Mouse (Mus musculus) intestine, embryonic 16.5 days (tissue): Measurements from ENCODE around the gene Cpd. TPM values are rescaled to one million over a fixed set of nuclear protein-coding genes. Genes with fewer than 3 reads are reported as not detected.
A peak's percentile ranks its signal among the peaks of the same experiment; 100 is the strongest.
"Not testable (repeated sequence)": the region's sequence is repeated elsewhere in the genome, so short reads cannot be mapped to it uniquely, and the experiment has no call there.

Source experiments
- ATAC-seq: fragments of 200-750 bp; cut with Nextera tagmentation; 2 replicates; pipeline ENCODE4 v1.8.0; 2017; ENCODE audit warnings: moderate TSS enrichment, moderate library complexity
- H3K27ac ChIP-seq: fragments of 300-500 bp; sonication (generic); 2 replicates; pipeline ENCODE4 v1.5.1; 2014; ENCODE audit warnings: mild to moderate bottlenecking, low read length
- H3K27me3 ChIP-seq: fragments of 300-500 bp; sonication (generic); replicated peaks from 2 replicates; pipeline ENCODE4 v1.6.1; 2014; ENCODE audit warnings: low read length, control low read depth, mixed read lengths; ENCODE audit not compliant: control insufficient read depth, insufficient read depth
- H3K36me3 ChIP-seq: fragments of 300-500 bp; sonication (generic); 2 replicates; pipeline ENCODE4 v1.6.1; 2014; ENCODE audit warnings: low read length, control low read depth; ENCODE audit not compliant: control insufficient read depth, insufficient read depth
- H3K4me1 ChIP-seq: fragments of 300-500 bp; sonication (generic); 2 replicates; pipeline ENCODE4 v1.6.1; 2014; ENCODE audit warnings: low read length, control low read depth, mixed read lengths; ENCODE audit not compliant: control insufficient read depth, insufficient read depth
- H3K4me2 ChIP-seq: fragments of 300-500 bp; sonication (generic); 2 replicates; pipeline ENCODE4 v1.6.1; 2014; ENCODE audit warnings: low read depth, low read length, control low read depth
- H3K4me3 ChIP-seq: fragments of 300-500 bp; sonication (generic); 2 replicates; pipeline ENCODE4 v1.5.1; 2014; ENCODE audit warnings: mild to moderate bottlenecking, low read length
- H3K9ac ChIP-seq: fragments of 300-500 bp; sonication (generic); 2 replicates; pipeline ENCODE4 v1.6.1; 2014; ENCODE audit warnings: low read depth, low read length
- H3K9me3 ChIP-seq: fragments of 300-500 bp; sonication (generic); 2 replicates; pipeline ENCODE4 v1.6.1; 2016; ENCODE audit warnings: low read length, control low read depth; ENCODE audit not compliant: control insufficient read depth
- WGBS: fragments of 180-500 bp; shearing (Covaris S2); extraction: QIAGEN DNeasy Blood & Tissue Kit; methylation state at CpG from one replicate; pipeline ENCODE4 v1.1.7; 2014; 5-methylcytosine and 5-hydroxymethylcytosine counted together
- polyA plus RNA-seq: library from polyadenylated mRNA; unstranded; fragments of >200 nt; fragmentation: Nextera tagmentation; extraction: Ambion mirVana; gene quantifications from 2 replicates; pipeline ENCODE4 v1.2.1, GENCODE M21; 2015

Gene Cpd
- polyA plus RNA-seq, 1 experiment from 2014 or later: 4.7 TPM

- Histone ChIP-seq H3K27ac (no peak overlapping the region), H3K36me3 (no peaks in the 10 kb centered on the region), H3K4me3 (no peak overlapping the region), H3K9ac (no peak overlapping the region), H3K9me3 (no peaks in the 10 kb centered on the region), H3K27me3 (no peaks in the 10 kb centered on the region), H3K4me1 (no peaks in the 10 kb centered on the region; the same call in 1 of the 2 replicates), H3K4me2 (no peak overlapping the region)
- no peak for ATAC-seq
- 50% methylated on average over 3 of the region's 3 CpGs for WGBS
These were observed 37.4 kb downstream of the Cpd start for GRCm38 (mm10) chr11:76809450-76809849.

GRCm38 (mm10) chr11:76808550-76808949 lies 38.3 kb downstream of the Cpd start:
- no peaks in the 10 kb centered on the region for H3K9me3 ChIP-seq
- no peak overlapping the region for H3K4me2 ChIP-seq
- no peaks in the 10 kb centered on the region for H3K36me3 ChIP-seq
- H3K4me3 ChIP-seq: no peak overlapping the region
- no peaks in the 10 kb centered on the region for H3K27me3 ChIP-seq
- no peaks in the 10 kb centered on the region; the same call in 1 of the 2 replicates for H3K4me1 ChIP-seq
- ATAC-seq: no peak
- H3K9ac ChIP-seq: no peak overlapping the region
- WGBS: 92% methylated on average over 7 of the region's 7 CpGs
- no peak overlapping the region for H3K27ac ChIP-seq

DNA sequence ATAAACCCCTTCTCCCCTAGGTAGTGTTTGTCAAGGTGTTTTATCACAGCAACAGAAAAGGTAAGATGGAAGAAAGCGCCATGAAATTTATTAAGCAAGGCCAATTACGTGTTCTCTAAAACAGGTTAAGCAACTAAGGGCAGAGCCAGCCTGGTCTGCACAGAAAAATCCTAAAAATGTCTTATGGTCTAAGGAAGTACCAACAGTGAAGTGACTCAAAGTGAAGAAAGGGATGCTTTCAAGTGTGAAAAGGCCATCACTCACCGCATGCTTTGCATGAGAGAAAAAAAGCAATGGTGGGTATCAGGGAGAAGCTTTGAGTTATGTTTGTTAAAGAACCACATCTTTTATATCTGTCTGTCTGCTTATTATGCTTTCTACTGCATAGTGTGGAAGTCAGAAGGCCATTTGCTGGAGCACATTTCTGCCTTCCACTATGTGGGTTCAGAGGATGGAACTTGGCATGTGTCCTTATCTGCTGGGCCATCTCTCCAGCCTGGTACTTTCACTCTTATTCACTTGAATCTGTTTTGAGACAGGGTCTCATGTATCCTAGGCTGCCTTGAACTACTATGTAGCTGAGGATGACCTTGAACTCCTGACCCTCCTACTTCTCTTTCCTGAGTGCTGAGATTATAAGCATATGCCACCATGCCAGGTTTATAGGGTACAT lies 39.7 kb downstream of the Cpd start:
- Histone ChIP-seq H3K36me3 (no peaks in the 10 kb centered on the region), H3K4me2 (no peak overlapping the region), H3K27me3 (no peaks in the 10 kb centered on the region), H3K4me1 (no peaks in the 10 kb centered on the region; the same call in 1 of the 2 replicates), H3K4me3 (no peak overlapping the region), H3K9me3 (no peaks in the 10 kb centered on the region), H3K9ac (no peak overlapping the region), H3K27ac (no peak overlapping the region)
- WGBS: 88% methylated on average over 3 of the region's 3 CpGs
- no peak for ATAC-seq

GRCm38 (mm10) chr11:76806026-76806425 lies 40.8 kb downstream of the Cpd start:
- H3K4me3 ChIP-seq: no peak overlapping the region
- no peak for ATAC-seq
- no peak overlapping the region for H3K27ac ChIP-seq
- H3K4me2 ChIP-seq: no peak overlapping the region
- no peak overlapping the region for H3K9ac ChIP-seq
- no peaks in the 10 kb centered on the region for H3K27me3 ChIP-seq
- WGBS: 83% methylated on average over 4 of the region's 4 CpGs
- no peaks in the 10 kb centered on the region; the same call in 1 of the 2 replicates for H3K4me1 ChIP-seq
- H3K36me3 ChIP-seq: no peaks in the 10 kb centered on the region
- H3K9me3 ChIP-seq: no peaks in the 10 kb centered on the region

DNA sequence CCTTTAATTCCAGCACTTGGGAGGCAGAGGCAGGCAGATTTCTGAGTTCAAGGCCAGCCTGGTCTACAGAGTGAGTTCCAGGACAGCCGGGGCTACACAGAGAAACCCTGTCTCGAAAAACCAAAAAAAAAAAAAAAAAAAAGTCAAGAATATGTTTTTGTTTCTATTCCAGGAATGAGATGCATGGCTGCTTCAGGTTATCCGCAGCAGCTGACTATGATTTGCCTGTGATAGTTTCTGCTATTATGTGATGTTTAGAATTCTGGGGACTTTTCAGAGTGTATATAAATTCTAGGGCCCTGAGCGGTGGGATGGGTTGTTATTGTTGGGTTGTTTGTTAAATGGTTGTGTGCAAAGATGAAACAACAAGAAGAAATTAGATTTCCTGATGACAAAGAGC lies 41.7 kb downstream of the Cpd start:
- H3K4me3 ChIP-seq, H3K4me2 ChIP-seq, H3K9ac ChIP-seq, H3K27ac ChIP-seq, H3K27me3 ChIP-seq, H3K9me3 ChIP-seq, H3K36me3 ChIP-seq, H3K4me1 ChIP-seq, ATAC-seq: not testable (repeated sequence)
- 91% methylated on average over 3 of the region's 4 CpGs for WGBS

- ATAC-seq: peak; percentile 44; the same call in 1 of the 2 replicates
- H3K9ac ChIP-seq: no peak overlapping the region
- no peak overlapping the region for H3K4me3 ChIP-seq
- H3K36me3 ChIP-seq: 0 out of 2 replicates have a peak, but pooled peaks cover 5% of the 10 kb centered on the region
- H3K27ac ChIP-seq: no peak overlapping the region
- no peak overlapping the region for H3K4me2 ChIP-seq
- no peaks in the 10 kb centered on the region for H3K27me3 ChIP-seq
- 74% methylated on average over 3 of the region's 3 CpGs for WGBS
- no peaks in the 10 kb centered on the region for H3K4me1 ChIP-seq
- no peaks in the 10 kb centered on the region for H3K9me3 ChIP-seq
These were observed 43.6 kb downstream of the Cpd start for GRCm38 (mm10) chr11:76803266-76803665.

GRCm38 (mm10) chr11:76797236-76797635 lies 49.6 kb downstream of the Cpd start:
- 0 out of 2 replicates have a peak, but pooled peaks cover 5% of the 10 kb centered on the region for H3K36me3 ChIP-seq
- no peaks in the 10 kb centered on the region for H3K9me3 ChIP-seq
- 86% methylated on average over 6 of the region's 6 CpGs for WGBS
- no peaks in the 10 kb centered on the region for H3K4me1 ChIP-seq
- no peak overlapping the region for H3K27ac ChIP-seq
- no peak overlapping the region for H3K4me2 ChIP-seq
- ATAC-seq: no peak
- H3K9ac ChIP-seq: no peak overlapping the region
- no peak overlapping the region for H3K4me3 ChIP-seq
- H3K27me3 ChIP-seq: no peaks in the 10 kb centered on the region

GRCm38 (mm10) chr11:76795326-76795725 lies 51.5 kb downstream of the Cpd start:
- Histone ChIP-seq H3K27me3 (no peaks in the 10 kb centered on the region), H3K4me1 (no peaks in the 10 kb centered on the region)

GRCm38 (mm10) chr11:76791331-76791730 lies 55.5 kb downstream of the Cpd start:
- Histone ChIP-seq H3K9me3 (no peaks in the 10 kb centered on the region), H3K27me3 (no peaks in the 10 kb centered on the region), H3K4me3 (no peak overlapping the region), H3K27ac (no peak overlapping the region), H3K36me3 (no peaks in the 10 kb centered on the region), H3K9ac (no peak overlapping the region), H3K4me1 (no peaks in the 10 kb centered on the region), H3K4me2 (no peak overlapping the region)
- no peak for ATAC-seq
- 88% methylated on average over 7 of the region's 7 CpGs for WGBS

More at GRCm38 (mm10) chr11:76795326-76795725, 51.5 kb downstream of the Cpd start:
- no peak overlapping the region for H3K9ac ChIP-seq
- no peaks in the 10 kb centered on the region for H3K9me3 ChIP-seq
- 92% methylated on average over 5 of the region's 5 CpGs for WGBS
- no peak overlapping the region for H3K4me3 ChIP-seq
- ATAC-seq: no peak
- no peak overlapping the region for H3K4me2 ChIP-seq
- H3K36me3 ChIP-seq: 0 out of 2 replicates have a peak, but pooled peaks cover 5% of the 10 kb centered on the region
- no peak overlapping the region for H3K27ac ChIP-seq

DNA sequence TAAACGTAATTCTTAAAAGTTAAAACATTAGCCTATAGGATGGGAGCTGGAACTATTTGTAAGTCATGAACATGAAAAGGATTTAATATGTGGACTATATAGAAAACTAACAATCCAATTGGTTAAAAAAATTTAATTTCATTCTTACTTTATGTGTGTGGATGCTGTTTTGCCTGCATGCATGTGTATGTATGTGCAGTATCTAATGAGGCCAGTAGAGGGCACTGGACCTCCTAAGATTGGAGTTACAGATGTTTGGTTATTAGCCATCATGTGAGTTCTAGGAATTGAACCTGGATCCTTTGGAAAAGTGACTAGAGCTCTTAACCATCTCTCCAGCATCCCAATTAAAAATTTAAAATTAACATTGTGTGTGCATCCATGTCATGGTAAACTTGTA lies 57.6 kb downstream of the Cpd start:
- H3K27ac ChIP-seq: no peak overlapping the region
- no peaks in the 10 kb centered on the region for H3K27me3 ChIP-seq
- H3K4me3 ChIP-seq: no peak overlapping the region
- H3K9me3 ChIP-seq: no peaks in the 10 kb centered on the region
- H3K36me3 ChIP-seq: no peaks in the 10 kb centered on the region
- ATAC-seq: no peak
- no peak overlapping the region for H3K9ac ChIP-seq
- H3K4me1 ChIP-seq: no peaks in the 10 kb centered on the region
- WGBS: 68% methylated on average over 1 of the region's 1 CpGs
- H3K4me2 ChIP-seq: no peak overlapping the region
